Mouse (Mus musculus): ENCODE results near the gene Steap2.

Steap2 gene

GRCm38 (mm10) chr5:5664371-5664926 lies 29.9 kb downstream of the Steap2 start:
- no peak for DNase-seq (ENCODE audit: low spot score)

- DNase-seq (ENCODE audit: low spot score), result peak; percentile 46
Measured at GRCm38 (mm10) chr5:5663655-5664370, 30.6 kb downstream of the Steap2 start, which contains the start of gene Cfap69. Gene Cfap69 (minus strand): TSS chr5:5664239.

DNA sequence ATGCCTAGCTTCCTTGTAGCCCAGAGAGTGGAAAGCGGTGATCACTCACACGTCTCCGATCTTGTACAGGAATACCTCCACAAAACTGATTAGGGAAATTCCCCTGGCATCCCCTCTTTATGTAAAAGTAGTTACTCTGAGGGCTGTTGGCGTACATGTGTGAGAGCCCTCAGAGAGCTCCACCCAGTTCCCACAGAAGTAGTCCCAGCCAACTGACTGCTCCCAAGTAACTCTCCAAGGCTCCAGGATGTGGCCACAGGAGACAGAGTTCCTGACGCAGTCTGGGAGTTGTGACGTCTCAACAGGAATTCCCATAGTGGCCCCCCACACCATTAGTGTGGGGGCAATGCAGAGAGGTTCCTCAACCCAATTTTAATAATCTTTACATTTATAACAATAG lies 31.3 kb downstream of the Steap2 start:
- no peak for DNase-seq (ENCODE audit: low spot score)

- DNase-seq (ENCODE audit: low spot score), result no peak
Measured at GRCm38 (mm10) chr5:5658680-5659079, 35.7 kb downstream of the Steap2 start.

DNA sequence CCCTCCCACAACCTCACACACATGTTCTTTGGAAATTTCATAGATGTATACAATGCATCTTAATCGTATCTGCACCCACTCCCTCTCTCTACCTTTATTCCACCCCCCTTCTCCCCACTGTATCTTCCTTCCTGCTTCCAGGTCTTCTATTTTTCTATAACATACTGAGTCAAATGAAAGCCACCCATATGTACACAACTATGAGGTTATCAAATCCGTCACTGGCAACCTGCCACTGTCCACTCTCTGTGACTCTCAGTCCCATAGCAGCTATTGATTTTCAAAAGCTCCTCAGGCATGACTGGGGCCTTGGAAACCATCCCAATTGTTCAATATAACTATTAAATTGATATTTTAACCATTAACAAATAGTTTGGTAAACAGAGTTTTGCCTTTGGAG lies 36.4 kb downstream of the Steap2 start:
- no peak for DNase-seq (ENCODE audit: low spot score)

DNA sequence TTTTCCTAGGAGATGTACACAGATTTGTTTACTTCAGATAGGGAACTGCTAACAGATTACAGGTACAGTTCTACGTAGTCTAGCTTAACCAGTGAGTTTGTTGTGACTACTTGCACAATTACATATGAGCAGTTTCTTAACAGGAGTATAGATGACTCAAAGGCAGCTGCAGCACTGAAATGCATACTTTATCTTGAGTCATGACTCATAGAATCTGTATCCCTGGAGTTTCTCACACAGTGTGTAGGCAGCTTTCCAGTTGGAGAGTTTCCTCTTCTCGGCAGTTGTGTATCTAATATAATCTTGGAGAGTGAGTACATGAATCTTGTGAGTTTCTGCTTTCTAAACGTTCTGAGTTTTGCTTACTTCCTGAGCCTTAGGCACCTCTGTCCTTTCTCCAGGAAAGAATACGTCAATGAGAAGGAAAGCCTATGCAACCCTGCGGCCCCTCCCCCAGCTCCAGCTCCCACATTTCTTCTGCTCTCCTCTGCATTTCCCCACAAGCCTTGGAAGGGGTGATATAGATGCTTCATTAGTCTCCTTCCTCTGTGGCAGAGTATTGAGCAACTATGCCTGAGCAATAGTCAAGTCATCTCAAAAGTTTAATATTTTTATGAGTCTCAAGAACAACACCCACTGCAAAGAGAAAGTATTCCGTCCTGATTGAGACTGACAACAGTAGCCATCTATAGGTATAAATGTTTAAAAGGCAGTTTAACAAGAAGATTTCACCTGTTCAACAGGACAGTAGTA lies 45.4 kb downstream of the Steap2 start:
- no peak for DNase-seq (ENCODE audit: low spot score)

GRCm38 (mm10) chr5:5646173-5646572 lies 48.2 kb downstream of the Steap2 start:
- no peak for DNase-seq (ENCODE audit: low spot score)

- no peak for DNase-seq (ENCODE audit: low spot score)
Measured at GRCm38 (mm10) chr5:5638496-5638895, 55.9 kb downstream of the Steap2 start.

DNA sequence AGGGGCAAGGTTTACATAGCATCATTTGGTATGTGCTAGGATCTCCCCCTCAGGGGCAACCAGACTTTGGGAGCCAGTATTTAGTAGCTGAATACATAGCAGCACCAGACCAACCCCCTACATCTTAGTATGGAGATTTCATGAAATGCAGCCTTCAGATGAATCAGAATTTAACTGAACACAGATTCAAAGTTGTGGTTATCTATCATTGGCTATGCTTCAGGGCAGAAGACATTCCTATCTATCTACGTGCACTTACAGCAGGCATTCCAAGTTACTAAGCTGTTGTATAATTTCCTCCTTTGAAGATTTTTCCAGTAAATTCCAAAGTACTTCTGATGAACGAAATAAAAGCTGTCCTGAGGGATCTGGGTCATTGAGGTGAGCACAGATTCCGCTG lies 68.9 kb downstream of the Steap2 start:
- no peak for DNase-seq (ENCODE audit: low spot score)

- DNase-seq (ENCODE audit: low spot score), result no peak
Measured at GRCm38 (mm10) chr5:5618329-5618728, 76.0 kb downstream of the Steap2 start.
